Mouse (Mus musculus) liver, embryonic 14.5 days (tissue): ENCODE data around the gene Gm3532. TPM values are rescaled to one million over a fixed set of nuclear protein-coding genes. Genes with fewer than 3 reads are reported as not detected.
"Not testable (repeated sequence)": the region's sequence is repeated elsewhere in the genome, so short reads cannot be mapped to it uniquely, and the experiment has no call there.

Experiments used
- ATAC-seq: fragments of 200-750 bp; cut with Nextera tagmentation; 2 replicates; pipeline ENCODE4 v1.8.0; 2017; ENCODE audit warnings: moderate number of reproducible peaks, mild to moderate bottlenecking, moderate library complexity; ENCODE audit not compliant: insufficient read depth
- DNase-seq, 3 experiments: peaks; one replicate each; pipeline ENCODE4 v3.0.0-alpha.2; 2012 to 2013; ENCODE audit warnings: low read depth in 3 of 3, low spot score in 3 of 3
- H3K27ac ChIP-seq: fragments of 300-500 bp; sonication (generic); 2 replicates; pipeline ENCODE4 v1.5.1; 2014; ENCODE audit warnings: moderate library complexity, mild to moderate bottlenecking, control low read depth, inconsistent platforms
- H3K27me3 ChIP-seq: fragments of 300-500 bp; sonication (generic); 2 replicates; pipeline ENCODE4 v1.6.1; 2014; ENCODE audit warnings: mild to moderate bottlenecking, low read length, moderate library complexity; ENCODE audit not compliant: control insufficient read depth, insufficient read depth
- H3K36me3 ChIP-seq: fragments of 300-500 bp; sonication (generic); replicated peaks from 2 replicates; pipeline ENCODE4 v1.6.1; 2014; ENCODE audit warnings: low read depth; ENCODE audit not compliant: control insufficient read depth, insufficient read depth
- H3K4me1 ChIP-seq, 2 experiments: fragments of 200-500 bp in 1 of 2; fragments of 300-500 bp in 1 of 2; sonication (generic) in 1 of 2; replicated peaks; 2 replicates each; pipeline ENCODE4 v1.6.1; 2012 to 2014; ENCODE audit warnings: antibody characterized with exemption in 1 of 2, inconsistent platforms in 1 of 2, low read length in 1 of 2; ENCODE audit not compliant: control insufficient read depth in 2 of 2, insufficient read depth in 2 of 2
- H3K4me2 ChIP-seq: fragments of 300-500 bp; sonication (generic); 2 replicates; pipeline ENCODE4 v1.6.1; 2014; ENCODE audit warnings: low read depth, mild to moderate bottlenecking, control low read depth, moderate library complexity
- H3K4me3 ChIP-seq, 2 experiments: fragments of 200-500 bp in 1 of 2; fragments of 300-500 bp in 1 of 2; sonication (generic) in 1 of 2; 2 replicates each; pipeline ENCODE4 v1.5.1; 2012 to 2014; ENCODE audit warnings: low read depth in 2 of 2, low read length in 2 of 2, mild to moderate bottlenecking in 2 of 2, control low read depth in 1 of 2, inconsistent platforms in 1 of 2, moderate library complexity in 1 of 2; ENCODE audit not compliant: insufficient read depth in 1 of 2
- H3K9ac ChIP-seq: fragments of 300-500 bp; sonication (generic); replicated peaks from 2 replicates; pipeline ENCODE4 v1.6.1; 2014; ENCODE audit warnings: mild to moderate bottlenecking, control low read depth, moderate library complexity
- H3K9me3 ChIP-seq: fragments of 300-500 bp; sonication (generic); 2 replicates; pipeline ENCODE4 v1.6.1; 2016; ENCODE audit warnings: low read length, mixed read lengths; ENCODE audit not compliant: control insufficient read depth
- WGBS: fragments of 180-500 bp; shearing (Covaris S2); extraction: QIAGEN DNeasy Blood & Tissue Kit; methylation state at CpG from one replicate; pipeline ENCODE4 v1.1.7; 2014; ENCODE audit not compliant: insufficient replicate concordance; 5-methylcytosine and 5-hydroxymethylcytosine counted together
- polyA plus RNA-seq, 2 experiments: library from polyadenylated mRNA; depleted of rRNA in 1 of 2; stranded (reverse) in 1 of 2; unstranded in 1 of 2; fragments of >200 nt; fragmentation: Nextera tagmentation in 1 of 2; extraction: Ambion mirVana in 1 of 2; gene quantifications; 2 replicates each; pipeline versions ENCODE4 v1.2.1 to v1.2.3; 2012 to 2014

Gene Gm3532
- polyA plus RNA-seq (2012; rRNA removed) = not detected in 2 replicates
- polyA plus RNA-seq (2014; fragmentation: Nextera tagmentation; extraction: Ambion mirVana) = not detected in 2 replicates

DNA sequence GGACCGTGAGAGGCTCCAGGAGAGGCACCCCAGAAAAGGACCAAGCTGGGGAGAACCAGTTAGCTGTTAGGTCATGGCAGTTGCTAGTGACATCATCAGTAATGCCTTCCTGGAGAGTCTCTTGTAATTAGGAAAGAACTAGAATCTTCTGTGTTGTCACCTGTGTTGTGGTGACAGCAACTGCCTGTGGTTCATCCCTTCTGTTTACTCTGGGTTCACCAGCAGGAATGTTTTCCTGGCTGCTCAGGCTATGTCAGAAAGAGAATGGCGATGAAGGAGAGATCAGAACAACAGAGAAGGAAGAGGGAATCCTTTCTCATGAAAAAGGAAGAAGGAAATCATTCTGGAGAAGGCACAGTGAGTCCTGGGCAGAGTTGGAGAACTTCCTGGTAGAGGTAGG is at the start of gene Gm3532:
Gm3532 (plus strand) TSS at position 301 of the 400 bp plus-strand sequence.
- ATAC-seq, H3K27me3 ChIP-seq, DNase-seq, H3K4me3 ChIP-seq, H3K4me2 ChIP-seq, H3K36me3 ChIP-seq, H3K9ac ChIP-seq, H3K9me3 ChIP-seq, H3K27ac ChIP-seq, H3K4me1 ChIP-seq: not testable (repeated sequence)
- WGBS = no CpG with 5 or more reads among the region's 2 CpGs

- not testable (repeated sequence) for H3K27ac ChIP-seq, H3K9me3 ChIP-seq, H3K4me2 ChIP-seq, H3K27me3 ChIP-seq, ATAC-seq, H3K4me3 ChIP-seq, H3K4me1 ChIP-seq, H3K36me3 ChIP-seq, H3K9ac ChIP-seq, DNase-seq
- no CpG with 5 or more reads among the region's 35 CpGs for WGBS
Observed at GRCm38 (mm10) chr14:5501374-5501773, 36.9 kb upstream of the Gm3532 start, which contains the start of gene Gm3488. Gm3488 (plus strand) TSS chr14:5501674.

Other genes starting within 250 kb of the Gm3532 start
- not detected in 2 replicates for gene Gm3542, start 203.6 kb upstream of the Gm3532 start, polyA plus RNA-seq (2012; rRNA removed)
- gene Gm3542, start 203.6 kb upstream of the Gm3532 start, polyA plus RNA-seq (2014; fragmentation: Nextera tagmentation; extraction: Ambion mirVana) = not detected in 2 replicates
- gene Gm3500, start 149.4 kb upstream of the Gm3532 start, polyA plus RNA-seq (2012; rRNA removed) = not detected in 2 replicates
- gene Gm3500, start 149.4 kb upstream of the Gm3532 start, polyA plus RNA-seq (2014; fragmentation: Nextera tagmentation; extraction: Ambion mirVana) = not detected in 2 replicates
- gene Gm3194, start 83.0 kb upstream of the Gm3532 start, polyA plus RNA-seq (2012; rRNA removed) = 0.03 and 0.06 TPM in 2 replicates
- gene Gm3194, start 83.0 kb upstream of the Gm3532 start, polyA plus RNA-seq (2014; fragmentation: Nextera tagmentation; extraction: Ambion mirVana) = not detected in 2 replicates
- not detected in 2 replicates for gene Gm8246, start 60.7 kb upstream of the Gm3532 start, polyA plus RNA-seq (2012; rRNA removed)
- not detected in 2 replicates for gene Gm8246, start 60.7 kb upstream of the Gm3532 start, polyA plus RNA-seq (2014; fragmentation: Nextera tagmentation; extraction: Ambion mirVana)
- gene Gm3187, start 54.3 kb upstream of the Gm3532 start, polyA plus RNA-seq (2012; rRNA removed) = not detected in 2 replicates
- gene Gm3187, start 54.3 kb upstream of the Gm3532 start, polyA plus RNA-seq (2014; fragmentation: Nextera tagmentation; extraction: Ambion mirVana) = not detected in 2 replicates
- 0.04 TPM in 1 of 2 replicates, not detected in the other for gene Gm3488, start 36.8 kb upstream of the Gm3532 start, polyA plus RNA-seq (2012; rRNA removed)
- gene Gm3488, start 36.8 kb upstream of the Gm3532 start, polyA plus RNA-seq (2014; fragmentation: Nextera tagmentation; extraction: Ambion mirVana) = 0.06 and 0.10 TPM in 2 replicates
- not detected in 2 replicates for gene Gm8265, start 94.5 kb downstream of the Gm3532 start, polyA plus RNA-seq (2012; rRNA removed)
- gene Gm8265, start 94.5 kb downstream of the Gm3532 start, polyA plus RNA-seq (2014; fragmentation: Nextera tagmentation; extraction: Ambion mirVana) = not detected in 2 replicates
- not detected in 2 replicates for gene Gm9603, start 149.0 kb downstream of the Gm3532 start, polyA plus RNA-seq (2012; rRNA removed)
- gene Gm9603, start 149.0 kb downstream of the Gm3532 start, polyA plus RNA-seq (2014; fragmentation: Nextera tagmentation; extraction: Ambion mirVana) = not detected in 2 replicates
- not detected in 2 replicates for gene Gm3373, start 203.1 kb downstream of the Gm3532 start, polyA plus RNA-seq (2012; rRNA removed)
- gene Gm3373, start 203.1 kb downstream of the Gm3532 start, polyA plus RNA-seq (2014; fragmentation: Nextera tagmentation; extraction: Ambion mirVana) = not detected in 2 replicates